Mouse (Mus musculus): Measurements from ENCODE around the gene Gm11168. TPM values are rescaled to one million over a fixed set of nuclear protein-coding genes. Genes with fewer than 3 reads are reported as not detected.
"Not testable (repeated sequence)": the region's sequence is repeated elsewhere in the genome, so short reads cannot be mapped to it uniquely, and the experiment has no call there.

The Gm11168 gene
- polyA plus RNA-seq, 1 experiment from 2014 or later: not detected

DNA sequence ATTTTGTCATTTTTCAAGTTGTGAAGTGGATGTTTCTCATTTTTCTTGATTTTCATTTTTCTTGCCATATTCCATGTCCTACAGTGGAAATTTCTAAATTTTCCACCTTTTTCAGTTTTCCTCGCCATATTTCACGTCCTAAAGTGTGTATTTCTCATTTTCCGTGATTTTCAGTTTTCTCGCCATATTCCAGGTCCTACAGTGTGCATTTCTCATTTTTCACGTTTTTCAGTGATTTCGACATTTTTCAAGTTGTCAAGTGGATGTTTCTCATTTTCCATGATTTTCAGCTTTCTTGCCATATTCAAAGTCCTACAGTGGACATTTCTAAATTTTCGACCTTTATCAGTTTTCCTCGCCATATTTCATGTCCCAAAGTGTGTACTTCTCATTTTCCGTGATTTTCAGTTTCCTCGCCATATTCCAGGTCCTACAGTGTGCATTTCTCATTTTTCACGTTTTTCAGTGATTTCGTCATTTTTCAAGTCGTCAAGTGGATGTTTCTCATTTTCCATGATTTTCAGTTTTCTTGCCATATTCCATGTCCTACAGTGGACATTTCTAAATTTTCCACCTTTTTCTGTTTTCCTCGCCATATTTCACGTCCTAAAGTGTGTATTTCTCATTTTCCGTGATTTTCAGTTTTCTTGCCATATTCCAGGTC is 21.0 kb downstream of the Gm11168 start:
- H3K36me3 ChIP-seq (ENCODE audit: control insufficient read depth, insufficient read depth, low read length); H3K27ac ChIP-seq (ENCODE audit: low read depth, low read length); H3K4me2 ChIP-seq (ENCODE audit: low read depth, low read length); H3K4me3 ChIP-seq (ENCODE audit: low read depth, low read length); H3K4me1 ChIP-seq (ENCODE audit: control insufficient read depth, insufficient read depth, low read length); ATAC-seq (ENCODE audit: low read depth); H3K9ac ChIP-seq (replicated peaks; ENCODE audit: low read depth, low read length); H3K9me3 ChIP-seq (ENCODE audit: control insufficient read depth, low read length); H3K27me3 ChIP-seq (ENCODE audit: control insufficient read depth, insufficient read depth, low read length): not testable (repeated sequence)
- WGBS: 68% methylated on average over 15 of the region's 16 CpGs

GRCm38 (mm10) chr9:3024912-3025467 is 21.8 kb downstream of the Gm11168 start, which contains the start of gene Gm10717:
Gene Gm10717, plus strand, starts transcription at chr9:3025417.
- H3K4me3 ChIP-seq (ENCODE audit: low read depth, low read length); ATAC-seq (ENCODE audit: low read depth); H3K36me3 ChIP-seq (ENCODE audit: control insufficient read depth, insufficient read depth, low read length); H3K27ac ChIP-seq (ENCODE audit: low read depth, low read length); H3K27me3 ChIP-seq (ENCODE audit: control insufficient read depth, insufficient read depth, low read length); H3K4me1 ChIP-seq (ENCODE audit: control insufficient read depth, insufficient read depth, low read length); H3K9ac ChIP-seq (replicated peaks; ENCODE audit: low read depth, low read length); H3K4me2 ChIP-seq (ENCODE audit: low read depth, low read length); H3K9me3 ChIP-seq (ENCODE audit: control insufficient read depth, low read length): not testable (repeated sequence)
- 75% methylated on average over 12 of the region's 12 CpGs for WGBS

DNA sequence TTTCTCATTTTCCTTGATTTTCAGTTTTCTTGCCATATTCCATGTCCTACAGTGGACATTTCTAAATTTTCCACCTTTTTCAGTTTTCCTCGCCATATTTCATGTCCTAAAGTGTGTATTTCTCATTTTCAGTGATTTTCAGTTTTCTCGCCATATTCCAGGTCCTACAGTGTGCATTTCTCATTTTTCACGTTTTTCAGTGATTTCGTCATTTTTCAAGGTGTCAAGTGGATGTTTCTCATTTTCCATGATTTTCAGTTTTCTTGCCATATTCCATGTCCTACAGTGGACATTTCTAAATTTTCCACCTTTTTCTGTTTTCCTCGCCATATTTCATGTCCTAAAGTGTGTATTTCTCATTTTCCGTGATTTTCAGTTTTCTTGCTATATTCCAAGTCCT is 22.5 kb downstream of the Gm11168 start:
- not testable (repeated sequence) for H3K9ac ChIP-seq (replicated peaks; ENCODE audit: low read depth, low read length); H3K4me2 ChIP-seq (ENCODE audit: low read depth, low read length); ATAC-seq (ENCODE audit: low read depth); H3K9me3 ChIP-seq (ENCODE audit: control insufficient read depth, low read length); H3K36me3 ChIP-seq (ENCODE audit: control insufficient read depth, insufficient read depth, low read length); H3K27me3 ChIP-seq (ENCODE audit: control insufficient read depth, insufficient read depth, low read length); H3K27ac ChIP-seq (ENCODE audit: low read depth, low read length); H3K4me3 ChIP-seq (ENCODE audit: low read depth, low read length); H3K4me1 ChIP-seq (ENCODE audit: control insufficient read depth, insufficient read depth, low read length)
- 68% methylated on average over 4 of the region's 6 CpGs for WGBS

GRCm38 (mm10) chr9:3026136-3026535 is 23.0 kb downstream of the Gm11168 start:
- 67% methylated on average over 5 of the region's 5 CpGs for WGBS
- not testable (repeated sequence) for H3K9me3 ChIP-seq (ENCODE audit: control insufficient read depth, low read length); H3K27ac ChIP-seq (ENCODE audit: low read depth, low read length); H3K9ac ChIP-seq (replicated peaks; ENCODE audit: low read depth, low read length); ATAC-seq (ENCODE audit: low read depth); H3K4me2 ChIP-seq (ENCODE audit: low read depth, low read length); H3K27me3 ChIP-seq (ENCODE audit: control insufficient read depth, insufficient read depth, low read length); H3K4me1 ChIP-seq (ENCODE audit: control insufficient read depth, insufficient read depth, low read length); H3K4me3 ChIP-seq (ENCODE audit: low read depth, low read length); H3K36me3 ChIP-seq (ENCODE audit: control insufficient read depth, insufficient read depth, low read length)

- H3K4me1 ChIP-seq (ENCODE audit: control insufficient read depth, insufficient read depth, low read length); H3K4me2 ChIP-seq (ENCODE audit: low read depth, low read length); H3K36me3 ChIP-seq (ENCODE audit: control insufficient read depth, insufficient read depth, low read length); H3K4me3 ChIP-seq (ENCODE audit: low read depth, low read length); ATAC-seq (ENCODE audit: low read depth); H3K9me3 ChIP-seq (ENCODE audit: control insufficient read depth, low read length); H3K27me3 ChIP-seq (ENCODE audit: control insufficient read depth, insufficient read depth, low read length); H3K27ac ChIP-seq (ENCODE audit: low read depth, low read length); H3K9ac ChIP-seq (replicated peaks; ENCODE audit: low read depth, low read length): not testable (repeated sequence)
- 69% methylated on average over 9 of the region's 9 CpGs for WGBS
These were observed 23.6 kb downstream of the Gm11168 start for GRCm38 (mm10) chr9:3026741-3027140.

DNA sequence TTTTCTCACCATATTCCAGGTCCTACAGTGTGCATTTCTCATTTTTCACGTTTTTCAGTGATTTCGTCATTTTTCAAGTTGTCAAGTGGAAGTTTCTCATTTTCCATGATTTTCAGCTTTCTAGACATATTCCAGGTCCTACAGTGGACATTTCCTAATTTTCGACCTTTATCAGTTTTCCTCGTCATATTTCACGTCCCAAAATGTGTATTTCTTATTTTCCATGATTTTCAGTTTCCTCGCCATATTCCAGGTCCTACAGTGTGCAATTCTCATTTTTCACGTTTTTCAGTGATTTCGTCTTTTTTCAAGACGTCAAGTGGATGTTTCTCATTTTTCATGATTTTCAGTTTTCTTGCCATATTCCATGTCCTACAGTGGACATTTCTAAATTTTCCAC is 24.1 kb downstream of the Gm11168 start:
- not testable (repeated sequence) for H3K27ac ChIP-seq (ENCODE audit: low read depth, low read length); H3K9ac ChIP-seq (replicated peaks; ENCODE audit: low read depth, low read length); H3K9me3 ChIP-seq (ENCODE audit: control insufficient read depth, low read length); H3K4me2 ChIP-seq (ENCODE audit: low read depth, low read length); H3K4me1 ChIP-seq (ENCODE audit: control insufficient read depth, insufficient read depth, low read length); ATAC-seq (ENCODE audit: low read depth); H3K4me3 ChIP-seq (ENCODE audit: low read depth, low read length); H3K36me3 ChIP-seq (ENCODE audit: control insufficient read depth, insufficient read depth, low read length); H3K27me3 ChIP-seq (ENCODE audit: control insufficient read depth, insufficient read depth, low read length)
- 79% methylated on average over 9 of the region's 9 CpGs for WGBS

DNA sequence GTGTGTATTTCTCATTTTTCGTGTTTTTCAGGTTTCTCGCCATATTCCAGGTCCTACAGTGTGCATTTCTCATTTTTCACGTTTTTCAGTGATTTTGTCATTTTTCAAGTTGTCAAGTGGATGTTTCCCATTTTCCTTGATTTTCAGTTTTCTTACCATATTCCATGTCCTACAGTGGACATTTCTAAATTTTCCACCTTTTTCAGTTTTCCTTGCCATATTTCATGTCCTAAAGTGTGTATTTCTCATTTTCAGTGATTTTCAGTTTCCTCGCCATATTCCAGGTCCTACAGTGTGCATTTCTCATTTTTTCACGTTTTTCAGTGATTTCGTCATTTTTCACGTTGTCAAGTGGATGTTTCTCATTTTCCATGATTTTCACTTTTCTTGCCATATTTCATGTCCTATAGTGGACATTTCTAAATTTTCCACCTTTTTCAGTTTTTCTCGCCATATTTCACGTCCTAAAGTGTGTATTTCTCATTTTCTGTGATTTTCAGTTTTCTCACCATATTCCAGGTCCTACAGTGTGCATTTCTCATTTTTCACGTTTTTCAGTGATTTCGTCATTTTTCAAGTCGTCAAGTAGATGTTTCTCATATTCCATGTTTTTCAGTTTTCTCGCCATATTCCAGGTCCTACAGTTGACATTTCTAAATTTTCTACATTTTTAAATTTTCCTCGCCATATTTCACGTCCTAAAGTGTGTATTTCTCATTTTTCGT is 26.3 kb downstream of the Gm11168 start:
- WGBS: 68% methylated on average over 12 of the region's 16 CpGs
- not testable (repeated sequence) for H3K4me1 ChIP-seq (ENCODE audit: control insufficient read depth, insufficient read depth, low read length); H3K4me3 ChIP-seq (ENCODE audit: low read depth, low read length); H3K9ac ChIP-seq (replicated peaks; ENCODE audit: low read depth, low read length); H3K9me3 ChIP-seq (ENCODE audit: control insufficient read depth, low read length); H3K27me3 ChIP-seq (ENCODE audit: control insufficient read depth, insufficient read depth, low read length); ATAC-seq (ENCODE audit: low read depth); H3K27ac ChIP-seq (ENCODE audit: low read depth, low read length); H3K4me2 ChIP-seq (ENCODE audit: low read depth, low read length); H3K36me3 ChIP-seq (ENCODE audit: control insufficient read depth, insufficient read depth, low read length)

DNA sequence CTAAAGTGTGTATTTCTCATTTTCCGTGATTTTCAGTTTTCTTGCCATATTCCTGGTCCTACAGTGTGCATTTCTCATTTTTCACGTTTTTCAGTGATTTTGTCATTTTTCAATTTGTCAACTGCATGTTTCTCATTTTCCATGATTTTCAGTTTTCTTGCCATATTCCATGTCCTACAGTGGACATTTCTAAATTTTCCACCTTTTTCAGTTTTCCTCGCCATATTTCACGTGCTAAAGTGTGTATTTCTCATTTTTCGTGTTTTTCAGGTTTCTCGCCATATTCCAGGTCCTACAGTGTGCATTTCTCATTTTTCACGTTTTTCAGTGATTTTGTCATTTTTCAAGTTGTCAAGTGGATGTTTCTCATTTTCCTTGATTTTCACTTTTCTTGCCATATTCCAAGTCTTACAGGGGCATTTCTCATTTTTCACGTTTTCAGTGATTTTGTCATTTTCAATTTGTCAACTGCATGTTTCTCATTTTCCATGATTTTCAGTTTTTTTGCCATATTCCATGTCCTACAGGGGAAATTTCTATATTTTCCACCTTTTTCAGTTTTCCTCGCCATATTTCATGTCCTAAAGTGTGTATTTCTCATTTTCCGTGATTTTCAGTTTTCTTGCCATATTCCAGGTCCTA is 27.7 kb downstream of the Gm11168 start:
- H3K4me3 ChIP-seq (ENCODE audit: low read depth, low read length); ATAC-seq (ENCODE audit: low read depth); H3K9me3 ChIP-seq (ENCODE audit: control insufficient read depth, low read length); H3K9ac ChIP-seq (replicated peaks; ENCODE audit: low read depth, low read length); H3K4me2 ChIP-seq (ENCODE audit: low read depth, low read length); H3K27ac ChIP-seq (ENCODE audit: low read depth, low read length); H3K27me3 ChIP-seq (ENCODE audit: control insufficient read depth, insufficient read depth, low read length); H3K4me1 ChIP-seq (ENCODE audit: control insufficient read depth, insufficient read depth, low read length); H3K36me3 ChIP-seq (ENCODE audit: control insufficient read depth, insufficient read depth, low read length): not testable (repeated sequence)
- 63% methylated on average over 2 of the region's 10 CpGs for WGBS

DNA sequence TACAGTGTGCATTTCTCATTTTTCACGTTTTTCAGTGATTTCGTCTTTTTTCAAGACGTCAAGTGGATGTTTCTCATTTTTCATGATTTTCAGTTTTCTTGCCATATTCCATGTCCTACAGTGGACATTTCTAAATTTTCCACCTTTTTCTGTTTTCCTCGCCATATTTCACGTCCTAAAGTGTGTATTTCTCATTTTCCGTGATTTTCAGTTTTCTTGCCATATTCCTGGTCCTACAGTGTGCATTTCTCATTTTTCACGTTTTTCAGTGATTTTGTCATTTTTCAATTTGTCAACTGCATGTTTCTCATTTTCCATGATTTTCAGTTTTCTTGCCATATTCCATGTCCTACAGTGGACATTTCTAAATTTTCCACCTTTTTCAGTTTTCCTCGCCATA is 31.2 kb downstream of the Gm11168 start, which contains the start of gene Gm17535:
TSS of gene Gm17535 (plus strand) at position 301 of the 400 bp plus-strand sequence.
- ATAC-seq (ENCODE audit: low read depth): not testable (repeated sequence)

More for the DNA sequence above, 31.2 kb downstream of the Gm11168 start, which contains the start of gene Gm17535:
- not testable (repeated sequence) for H3K4me2 ChIP-seq (ENCODE audit: low read depth, low read length); H3K9ac ChIP-seq (replicated peaks; ENCODE audit: low read depth, low read length); H3K27me3 ChIP-seq (ENCODE audit: control insufficient read depth, insufficient read depth, low read length); H3K4me1 ChIP-seq (ENCODE audit: control insufficient read depth, insufficient read depth, low read length); H3K4me3 ChIP-seq (ENCODE audit: low read depth, low read length); H3K27ac ChIP-seq (ENCODE audit: low read depth, low read length); H3K36me3 ChIP-seq (ENCODE audit: control insufficient read depth, insufficient read depth, low read length); H3K9me3 ChIP-seq (ENCODE audit: control insufficient read depth, low read length)
- WGBS: no CpG with 5 or more reads among the region's 8 CpGs

Measured in neural tube, embryonic 14.5 days (tissue).